Mouse (Mus musculus): ENCODE measurements around the gene Creb3l2.
A peak's percentile ranks its signal among the peaks of the same experiment; 100 is the strongest.

The Creb3l2 gene

GRCm38 (mm10) chr6:37371341-37371740 lies 70.6 kb downstream of the Creb3l2 start:
- DNase-seq (ENCODE audit: low spot score in 2 of 2), result peak in 1 of 2 experiments; percentile 14

GRCm38 (mm10) chr6:37370566-37370965 lies 71.4 kb downstream of the Creb3l2 start:
- DNase-seq (ENCODE audit: low spot score in 2 of 2), result no peak

- DNase-seq (ENCODE audit: low spot score in 2 of 2), result no peak
These were observed 72.2 kb downstream of the Creb3l2 start for GRCm38 (mm10) chr6:37369750-37370149.

- no peak for DNase-seq (ENCODE audit: low spot score in 2 of 2)
These were observed 73.7 kb downstream of the Creb3l2 start for GRCm38 (mm10) chr6:37368281-37368680.

- no peak for DNase-seq (ENCODE audit: low spot score in 2 of 2)
These were observed 75.0 kb downstream of the Creb3l2 start for GRCm38 (mm10) chr6:37366991-37367390.

- DNase-seq (ENCODE audit: low spot score in 2 of 2), result no peak
These were observed 76.8 kb downstream of the Creb3l2 start for GRCm38 (mm10) chr6:37365179-37365578.

GRCm38 (mm10) chr6:37364361-37364760 lies 77.6 kb downstream of the Creb3l2 start:
- no peak for DNase-seq (ENCODE audit: low spot score in 2 of 2)

GRCm38 (mm10) chr6:37360813-37361385 lies 81.0 kb downstream of the Creb3l2 start:
- DNase-seq (ENCODE audit: low spot score in 2 of 2), result no peak

- peak; percentile 36 to 46 for DNase-seq (ENCODE audit: low spot score in 2 of 2)
These were observed 87.3 kb downstream of the Creb3l2 start for GRCm38 (mm10) chr6:37354449-37355179.

GRCm38 (mm10) chr6:37353616-37354015 lies 88.3 kb downstream of the Creb3l2 start:
- DNase-seq (ENCODE audit: low spot score in 2 of 2), result no peak

GRCm38 (mm10) chr6:37351731-37352380 lies 90.1 kb downstream of the Creb3l2 start:
- no peak for DNase-seq (ENCODE audit: low spot score in 2 of 2)

GRCm38 (mm10) chr6:37350315-37350714 lies 91.6 kb downstream of the Creb3l2 start:
- DNase-seq (ENCODE audit: low spot score in 2 of 2), result no peak

- no peak for DNase-seq (ENCODE audit: low spot score in 2 of 2)
These were observed 94.3 kb downstream of the Creb3l2 start for GRCm38 (mm10) chr6:37347606-37348005.

GRCm38 (mm10) chr6:37338055-37338454 lies 103.9 kb downstream of the Creb3l2 start:
- DNase-seq (ENCODE audit: low spot score in 2 of 2), result no peak

- DNase-seq (ENCODE audit: low spot score in 2 of 2), result no peak
These were observed 105.1 kb downstream of the Creb3l2 start for GRCm38 (mm10) chr6:37336831-37337260.

GRCm38 (mm10) chr6:37336381-37336780 lies 105.6 kb downstream of the Creb3l2 start:
- no peak for DNase-seq (ENCODE audit: low spot score in 2 of 2)

GRCm38 (mm10) chr6:37332846-37333245 lies 109.1 kb downstream of the Creb3l2 start:
- no peak for DNase-seq (ENCODE audit: low spot score in 2 of 2)

GRCm38 (mm10) chr6:37329901-37330864 lies 111.8 kb downstream of the Creb3l2 start:
- DNase-seq (ENCODE audit: low spot score in 2 of 2), result no peak

- DNase-seq (ENCODE audit: low spot score in 2 of 2), result no peak
These were observed 112.6 kb downstream of the Creb3l2 start for GRCm38 (mm10) chr6:37329376-37329775.

GRCm38 (mm10) chr6:37328671-37329070 lies 113.3 kb downstream of the Creb3l2 start:
- no peak for DNase-seq (ENCODE audit: low spot score in 2 of 2)

GRCm38 (mm10) chr6:37327519-37327918 lies 114.4 kb downstream of the Creb3l2 start:
- DNase-seq (ENCODE audit: low spot score in 2 of 2), result no peak

GRCm38 (mm10) chr6:37326603-37326955 lies 115.4 kb downstream of the Creb3l2 start:
- no peak for DNase-seq (ENCODE audit: low spot score in 2 of 2)
